Mouse (Mus musculus) C2C12 (cell line): ENCODE measurements around the gene Gripap1.

Source experiments
- CTCF ChIP-seq: IDR thresholded peaks from one replicate; pipeline ENCODE4 v1.5.1; 2011; ENCODE audit not compliant: control insufficient read depth, insufficient read depth, insufficient read length
- MAX ChIP-seq: IDR thresholded peaks from one replicate; pipeline ENCODE4 v1.6.1; 2011; ENCODE audit warnings: mild to moderate bottlenecking, control low read depth
- MYOD1 ChIP-seq: IDR thresholded peaks from one replicate; pipeline ENCODE4 v1.6.1; 2011; ENCODE audit warnings: low read depth; ENCODE audit not compliant: control insufficient read depth, insufficient read length

- TF ChIP-seq CTCF (no peak), MYOD1 (no peak), MAX (no peak)
Observed at GRCm38 (mm10) chrX:7821865-7822779, 32.6 kb downstream of the Gripap1 start, which contains the start of gene Kcnd1.
